14 mouse cellular contexts compared by ENCODE assay signal in the genomic region with DNA sequence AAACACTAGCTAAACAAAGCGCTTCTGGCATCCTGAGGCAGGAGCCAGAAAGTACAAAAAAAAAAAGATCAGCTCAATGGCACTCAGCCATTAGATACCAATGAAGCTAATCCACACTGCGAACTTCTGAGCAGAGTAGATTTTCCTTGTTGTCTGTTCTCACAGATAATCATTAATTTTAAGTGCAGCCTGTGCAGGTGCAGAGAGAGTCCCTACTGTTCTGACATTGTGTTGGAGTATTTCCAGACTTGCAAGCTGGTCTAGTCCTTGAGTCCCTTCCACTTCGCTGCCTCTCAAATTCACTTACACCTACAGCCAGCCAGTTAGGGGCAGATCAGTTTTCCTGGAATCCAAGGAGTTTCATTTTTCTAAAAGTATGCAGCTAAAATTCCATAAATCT.
DNase-seq lines count a peak whose midpoint lies in the region; ATAC-seq lines count a peak whose summit lies in the region.
"Had no signal": no experiment of that assay in that cellular context is flagged by ENCODE, and none has a peak within 500 bp of the region (broad histone marks: within the 10 kb centered on the region; RNA-seq: fewer than 3 reads in every experiment).

No protein-coding gene starts in this region.

- peak overlapping the region; percentile 54; the same call in 1 of the 2 replicates for H3K27ac ChIP-seq in hindbrain, embryonic 14.5 days
- H3K27ac ChIP-seq in hindbrain, embryonic 10.5 days, result no peak overlapping the region
- no peak overlapping the region for H3K27ac ChIP-seq in neural tube, embryonic 13.5 days (replicated peaks)
- no peak overlapping the region for H3K27ac ChIP-seq in neural tube, embryonic 14.5 days (ENCODE audit: low read depth, low read length)
- H3K27ac ChIP-seq: liver, embryonic 13.5 days had no signal

- no peak overlapping the region for H3K9ac ChIP-seq in hindbrain, embryonic 14.5 days
- H3K9ac ChIP-seq in neural tube, embryonic 13.5 days, result no peak overlapping the region
- H3K9ac ChIP-seq in neural tube, embryonic 14.5 days (replicated peaks; ENCODE audit: low read depth, low read length), result no peak overlapping the region
- H3K9ac ChIP-seq: heart, embryonic 12.5 days; liver, embryonic 13.5 days had no signal

- no peaks in the 10 kb centered on the region for H3K36me3 ChIP-seq in hindbrain, embryonic 14.5 days (replicated peaks; ENCODE audit: control insufficient read depth, insufficient read depth)
- no peaks in the 10 kb centered on the region for H3K36me3 ChIP-seq in hindbrain, embryonic 10.5 days
- no peaks in the 10 kb centered on the region for H3K36me3 ChIP-seq in neural tube, embryonic 13.5 days
- H3K36me3 ChIP-seq in neural tube, embryonic 14.5 days (ENCODE audit: control insufficient read depth, insufficient read depth, low read length), result no peaks in the 10 kb centered on the region
- H3K36me3 ChIP-seq: heart, embryonic 12.5 days; liver, embryonic 13.5 days had no signal

- H3K4me1 ChIP-seq in hindbrain, embryonic 14.5 days (replicated peaks; ENCODE audit: control insufficient read depth, insufficient read depth, low read length), result no peaks in the 10 kb centered on the region
- H3K4me1 ChIP-seq in hindbrain, embryonic 10.5 days (replicated peaks), result no peaks in the 10 kb centered on the region
- no peaks in the 10 kb centered on the region for H3K4me1 ChIP-seq in neural tube, embryonic 13.5 days (replicated peaks)
- H3K4me1 ChIP-seq in neural tube, embryonic 14.5 days (ENCODE audit: control insufficient read depth, insufficient read depth, low read length), result no peaks in the 10 kb centered on the region
- H3K4me1 ChIP-seq: heart, embryonic 12.5 days; liver, embryonic 13.5 days; megakaryocyte, embryonic 14.5 days had no signal

- H3K4me3 ChIP-seq in hindbrain, embryonic 14.5 days (replicated peaks; ENCODE audit: low read length), result no peak overlapping the region
- H3K4me3 ChIP-seq in hindbrain, embryonic 10.5 days, result no peak overlapping the region
- no peak overlapping the region for H3K4me3 ChIP-seq in neural tube, embryonic 13.5 days
- no peak overlapping the region for H3K4me3 ChIP-seq in neural tube, embryonic 14.5 days (ENCODE audit: low read depth, low read length)
- H3K4me3 ChIP-seq: heart, embryonic 12.5 days; liver, embryonic 13.5 days; megakaryocyte, embryonic 14.5 days had no signal

- WGBS in hindbrain, embryonic 14.5 days, result 67% methylated on average over 3 of the region's 3 CpGs
- 89% methylated on average over 3 of the region's 3 CpGs for WGBS in hindbrain, embryonic 10.5 days
- 72% methylated on average over 3 of the region's 3 CpGs for WGBS in neural tube, embryonic 13.5 days
- WGBS in neural tube, embryonic 14.5 days, result 62% methylated on average over 3 of the region's 3 CpGs

- H3K27me3 ChIP-seq in hindbrain, embryonic 14.5 days (ENCODE audit: control insufficient read depth, insufficient read depth, low read length), result no peaks in the 10 kb centered on the region
- H3K27me3 ChIP-seq in hindbrain, embryonic 10.5 days (ENCODE audit: insufficient read depth, poor library complexity, severe bottlenecking), result no peaks in the 10 kb centered on the region
- no peaks in the 10 kb centered on the region for H3K27me3 ChIP-seq in neural tube, embryonic 13.5 days
- H3K27me3 ChIP-seq in neural tube, embryonic 14.5 days (ENCODE audit: control insufficient read depth, insufficient read depth, low read length), result no peaks in the 10 kb centered on the region
- H3K27me3 ChIP-seq: heart, embryonic 12.5 days; liver, embryonic 13.5 days; megakaryocyte, embryonic 14.5 days had no signal

- H3K4me2 ChIP-seq in hindbrain, embryonic 14.5 days (replicated peaks), result peak overlapping the region; percentile 21; the same call in 1 of the 2 replicates
- no peak overlapping the region for H3K4me2 ChIP-seq in neural tube, embryonic 13.5 days
- no peak overlapping the region for H3K4me2 ChIP-seq in neural tube, embryonic 14.5 days (ENCODE audit: low read depth, low read length)
- H3K4me2 ChIP-seq: heart, embryonic 12.5 days; liver, embryonic 13.5 days had no signal

- no peaks in the 10 kb centered on the region for H3K9me3 ChIP-seq in hindbrain, embryonic 14.5 days (ENCODE audit: control insufficient read depth, low read length)
- H3K9me3 ChIP-seq in hindbrain, embryonic 10.5 days, result no peaks in the 10 kb centered on the region
- H3K9me3 ChIP-seq in neural tube, embryonic 13.5 days, result no peaks in the 10 kb centered on the region
- H3K9me3 ChIP-seq in neural tube, embryonic 14.5 days (ENCODE audit: control insufficient read depth, low read length), result no peaks in the 10 kb centered on the region
- H3K9me3 ChIP-seq: heart, embryonic 12.5 days; liver, embryonic 13.5 days; megakaryocyte, embryonic 14.5 days had no signal

- ATAC-seq in hindbrain, embryonic 14.5 days (ENCODE audit: low FRiP score), result peak; percentile 78; the same call in 1 of the 2 replicates
- ATAC-seq in neural tube, embryonic 13.5 days (ENCODE audit: low read depth), result peak; percentile 56; the same call in 1 of the 2 replicates
- peak; percentile 69 for ATAC-seq in neural tube, embryonic 14.5 days (ENCODE audit: low read depth)
- ATAC-seq: intestine, embryonic 16.5 days had no signal

- peak; percentile 34 for DNase-seq in hindbrain, embryonic 14.5 days (ENCODE audit: low spot score)
- DNase-seq in hindbrain, embryonic 10.5 days (ENCODE audit: low spot score), result no peak
- no peak for DNase-seq in neural tube, embryonic 10.5 days (ENCODE audit: extremely low spot score, low spot score)
- peak; percentile 75 to 88 for DNase-seq in cerebellum, postnatal 14 days
- DNase-seq in thymus, postnatal 10 days (ENCODE audit: low spot score in 2 of 2), result no peak
- DNase-seq in kidney, adult 18-20 months, result no peak
- DNase-seq: adrenal gland, adult 8-10 months; B cell, adult 2 months; liver, embryonic 13.5 days had no signal

Comparison
In these comparisons a context has a peak if more than half of its experiments do, and no peak if none do; other contexts are left out.
1. DNase-seq: peak in hindbrain, embryonic 14.5 days (single experiment) and cerebellum, postnatal 14 days (2 of 2); none in hindbrain, embryonic 10.5 days (single experiment), neural tube, embryonic 10.5 days (single experiment), thymus, postnatal 10 days (0 of 2) and kidney, adult 18-20 months (single experiment).
2. Peak in every context shown above with its lines, with median percentiles within 50 percentile points of each other: ATAC-seq.